Mouse (Mus musculus): ENCODE results near the gene Sbf1. TPM values are rescaled to one million over a fixed set of nuclear protein-coding genes. Genes with fewer than 3 reads are reported as not detected.

The Sbf1 gene
- polyA plus RNA-seq, 1 experiment from 2014 or later, result 30.0 TPM

DNA sequence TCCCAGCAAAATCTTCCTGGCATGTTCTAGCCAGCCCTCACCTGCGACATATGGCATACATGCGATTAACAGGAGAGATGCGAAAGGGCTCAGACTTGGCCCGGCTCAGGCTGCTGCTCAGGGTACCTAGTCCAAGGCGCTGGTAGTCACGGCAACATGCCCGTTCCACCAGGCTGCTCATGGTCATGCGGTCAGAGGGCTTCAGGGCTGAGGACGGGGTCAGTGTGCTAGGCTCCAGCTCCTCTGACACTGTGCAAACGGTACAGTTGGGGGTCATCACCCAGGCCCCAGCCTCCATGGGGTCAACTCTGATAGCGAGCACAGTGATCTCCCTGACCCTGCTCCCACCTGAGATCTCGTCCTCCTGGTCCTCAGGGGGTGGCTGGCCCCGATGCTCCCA is 14.9 kb downstream of the Sbf1 start:
- no peak overlapping the region for H3K4me3 ChIP-seq (replicated peaks; ENCODE audit: low read depth, low read length)
- H3K4me2 ChIP-seq (ENCODE audit: low read length), result no peak overlapping the region
- ATAC-seq (replicated peaks; ENCODE audit: low FRiP score, low read depth), result peak; percentile 71
- H3K4me1 ChIP-seq (replicated peaks; ENCODE audit: insufficient read depth, low read length), result no peaks in the 10 kb centered on the region
- TF ChIP-seq CTCF (IDR thresholded peaks at IDR 0.05; ENCODE audit: low read depth), result no peak
- H3K27ac ChIP-seq, result no peak overlapping the region
- H3K9ac ChIP-seq (ENCODE audit: low read depth, low read length), result no peak overlapping the region
- no peak for DNase-seq (ENCODE audit: low spot score)
- no peaks in the 10 kb centered on the region for H3K9me3 ChIP-seq (replicated peaks; ENCODE audit: low read length)
- WGBS, result 82% methylated on average over 13 of the region's 13 CpGs
- H3K27me3 ChIP-seq (ENCODE audit: insufficient read depth, low read length), result no peaks in the 10 kb centered on the region
- H3K36me3 ChIP-seq (ENCODE audit: insufficient read depth, low read length), result peaks cover 59% of the 10 kb centered on the region

DNA sequence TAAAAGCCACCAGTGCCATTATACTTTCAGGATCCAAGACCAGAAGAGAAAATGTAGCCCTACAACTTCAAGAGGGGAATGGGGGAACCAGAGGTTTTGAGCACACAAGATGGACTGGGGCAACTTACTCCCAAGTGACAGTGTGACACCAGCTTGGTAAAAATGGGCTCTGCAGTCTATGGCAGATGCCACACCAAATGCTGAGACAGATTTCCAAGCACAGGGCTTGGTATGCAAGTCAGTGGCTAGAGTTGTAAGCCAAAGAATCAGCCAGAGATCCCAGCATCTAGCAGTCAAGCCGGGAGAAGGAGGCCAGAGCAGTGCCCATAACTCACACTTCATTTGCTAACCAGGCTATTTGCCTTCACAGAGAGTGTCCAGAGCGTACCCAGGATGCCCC is 17.4 kb downstream of the Sbf1 start:
- Histone ChIP-seq H3K4me3 (replicated peaks; ENCODE audit: low read depth, low read length) (no peak overlapping the region), H3K36me3 (ENCODE audit: insufficient read depth, low read length) (peaks cover 65% of the 10 kb centered on the region), H3K9ac (ENCODE audit: low read depth, low read length) (no peak overlapping the region), H3K9me3 (replicated peaks; ENCODE audit: low read length) (no peaks in the 10 kb centered on the region), H3K27me3 (ENCODE audit: insufficient read depth, low read length) (no peaks in the 10 kb centered on the region), H3K27ac (no peak overlapping the region), H3K4me2 (ENCODE audit: low read length) (no peak overlapping the region), H3K4me1 (replicated peaks; ENCODE audit: insufficient read depth, low read length) (no peaks in the 10 kb centered on the region)
- WGBS, result 96% methylated on average over 2 of the region's 2 CpGs
- DNase-seq (ENCODE audit: low spot score) (no peak), ATAC-seq (replicated peaks; ENCODE audit: low FRiP score, low read depth) (no peak)
- no peak for TF ChIP-seq CTCF (IDR thresholded peaks at IDR 0.05; ENCODE audit: low read depth)

DNA sequence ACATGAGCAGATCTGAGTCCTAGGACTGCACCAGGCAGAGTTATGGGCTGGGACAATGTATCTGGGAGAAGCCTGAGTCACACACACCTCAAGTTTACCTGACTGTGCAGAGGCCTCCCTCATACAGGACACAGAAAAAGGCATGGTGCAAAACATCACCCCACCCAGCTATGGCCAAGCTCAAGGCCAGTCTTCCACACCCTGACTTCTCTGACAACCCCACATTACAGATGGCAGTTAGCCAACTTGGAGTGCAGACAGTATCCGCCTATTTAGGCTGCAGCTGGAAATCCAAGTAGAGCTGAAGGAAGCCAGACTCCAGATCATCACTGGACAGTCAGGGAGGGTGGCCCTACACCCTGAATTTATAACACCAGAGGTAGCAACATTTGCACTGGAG is 18.6 kb downstream of the Sbf1 start:
- no peaks in the 10 kb centered on the region for H3K9me3 ChIP-seq (replicated peaks; ENCODE audit: low read length)
- TF ChIP-seq CTCF (IDR thresholded peaks at IDR 0.05; ENCODE audit: low read depth), result no peak
- ATAC-seq (replicated peaks; ENCODE audit: low FRiP score, low read depth), result no peak

DNA sequence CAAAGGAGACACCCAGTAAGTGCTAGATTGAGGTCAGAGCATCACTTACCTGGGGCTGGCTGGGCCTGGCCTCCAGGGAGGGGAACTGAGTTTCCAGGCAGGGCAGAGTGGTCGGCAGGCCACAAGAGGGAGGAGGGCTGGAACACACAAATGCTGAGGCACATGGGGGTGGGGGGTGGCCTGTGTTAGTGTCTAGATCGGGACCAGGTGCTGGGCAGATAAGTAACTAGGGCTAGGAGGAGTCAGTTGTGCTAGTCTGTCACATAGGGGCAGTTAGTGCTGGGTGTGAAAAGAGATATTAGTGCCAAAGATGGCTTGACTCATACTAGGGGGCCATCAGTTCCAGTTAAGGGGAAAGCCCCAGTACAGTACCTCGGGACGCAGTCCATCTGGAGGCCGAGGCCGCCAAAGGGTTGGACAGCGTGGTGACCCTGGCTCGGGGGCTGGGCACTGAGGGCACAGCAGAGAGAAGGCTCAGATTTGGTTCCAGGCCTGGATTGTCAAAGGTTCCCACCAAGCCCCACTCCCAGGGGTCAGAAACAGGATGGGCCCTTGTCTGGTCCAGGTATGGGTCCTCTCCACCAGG is 19.4 kb downstream of the Sbf1 start:
- no peak overlapping the region for H3K4me3 ChIP-seq (replicated peaks; ENCODE audit: low read depth, low read length)
- ATAC-seq (replicated peaks; ENCODE audit: low FRiP score, low read depth) (no peak), DNase-seq (ENCODE audit: low spot score) (no peak)
- no peaks in the 10 kb centered on the region for H3K4me1 ChIP-seq (replicated peaks; ENCODE audit: insufficient read depth, low read length)
- H3K27ac ChIP-seq, result no peak overlapping the region
- 75% methylated on average over 8 of the region's 8 CpGs for WGBS
- H3K36me3 ChIP-seq (ENCODE audit: insufficient read depth, low read length), result peaks cover 63% of the 10 kb centered on the region
- H3K27me3 ChIP-seq (ENCODE audit: insufficient read depth, low read length), result no peaks in the 10 kb centered on the region
- H3K9ac ChIP-seq (ENCODE audit: low read depth, low read length), result no peak overlapping the region
- no peak overlapping the region for H3K4me2 ChIP-seq (ENCODE audit: low read length)
- H3K9me3 ChIP-seq (replicated peaks; ENCODE audit: low read length), result no peaks in the 10 kb centered on the region
- no peak for TF ChIP-seq CTCF (IDR thresholded peaks at IDR 0.05; ENCODE audit: low read depth)

More for the DNA sequence above, 18.6 kb downstream of the Sbf1 start:
- Histone ChIP-seq H3K4me2 (ENCODE audit: low read length) (no peak overlapping the region), H3K4me3 (replicated peaks; ENCODE audit: low read depth, low read length) (no peak overlapping the region), H3K4me1 (replicated peaks; ENCODE audit: insufficient read depth, low read length) (no peaks in the 10 kb centered on the region), H3K27me3 (ENCODE audit: insufficient read depth, low read length) (no peaks in the 10 kb centered on the region), H3K27ac (no peak overlapping the region), H3K9ac (ENCODE audit: low read depth, low read length) (no peak overlapping the region), H3K36me3 (ENCODE audit: insufficient read depth, low read length) (peaks cover 63% of the 10 kb centered on the region)
- 60% methylated on average over 1 of the region's 1 CpGs for WGBS
- peak; percentile 21 for DNase-seq (ENCODE audit: low spot score)

DNA sequence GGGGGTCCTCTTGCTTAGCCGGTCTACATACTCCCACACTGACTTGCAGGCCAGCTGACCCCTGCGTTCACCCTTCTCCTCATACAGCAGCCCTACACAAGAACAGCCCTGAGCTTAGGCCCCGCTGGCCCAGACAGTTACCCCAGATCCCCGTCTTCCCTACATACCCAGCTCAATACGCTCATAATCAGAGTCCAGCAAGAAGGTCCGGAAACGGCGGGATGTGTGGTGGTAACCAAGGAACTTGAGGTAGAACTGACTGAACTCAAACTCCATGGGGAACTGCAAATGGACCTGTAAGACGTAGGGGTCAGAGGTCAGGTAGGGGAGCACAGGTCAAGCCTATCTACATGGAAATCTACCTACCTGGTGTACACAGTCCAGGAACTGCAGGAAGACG is 21.3 kb downstream of the Sbf1 start:
- Histone ChIP-seq H3K9ac (ENCODE audit: low read depth, low read length) (no peak overlapping the region), H3K4me2 (ENCODE audit: low read length) (no peak overlapping the region), H3K27me3 (ENCODE audit: insufficient read depth, low read length) (no peaks in the 10 kb centered on the region), H3K9me3 (replicated peaks; ENCODE audit: low read length) (no peaks in the 10 kb centered on the region), H3K27ac (no peak overlapping the region), H3K36me3 (ENCODE audit: insufficient read depth, low read length) (peaks cover 60% of the 10 kb centered on the region), H3K4me1 (replicated peaks; ENCODE audit: insufficient read depth, low read length) (no peaks in the 10 kb centered on the region), H3K4me3 (replicated peaks; ENCODE audit: low read depth, low read length) (no peak overlapping the region)
- DNase-seq (ENCODE audit: low spot score) (no peak), ATAC-seq (replicated peaks; ENCODE audit: low FRiP score, low read depth) (0 out of 2 replicates have a peak, but pooled peaks have one; percentile 10)
- no peak for TF ChIP-seq CTCF (IDR thresholded peaks at IDR 0.05; ENCODE audit: low read depth)
- 93% methylated on average over 10 of the region's 10 CpGs for WGBS

DNA sequence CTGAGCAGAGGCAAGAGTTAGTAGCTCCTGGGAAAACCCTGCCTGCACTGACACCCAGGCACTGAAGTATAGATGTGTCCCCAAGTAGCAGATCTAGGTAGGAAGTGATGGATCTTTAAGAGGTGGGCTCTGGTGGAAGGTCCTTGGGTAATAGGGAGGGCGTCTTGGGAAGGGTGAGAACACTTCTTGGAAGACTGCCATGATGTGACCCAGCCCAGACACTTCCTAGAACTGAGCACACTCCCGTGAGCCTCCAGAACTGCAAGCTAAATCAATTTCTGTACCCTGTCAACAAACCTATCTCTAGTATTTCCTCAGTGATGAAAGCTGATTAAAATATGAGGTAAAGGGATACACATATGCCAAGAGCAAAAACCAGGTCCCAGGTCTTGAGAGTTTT is 22.3 kb downstream of the Sbf1 start:
- ATAC-seq (replicated peaks; ENCODE audit: low FRiP score, low read depth), result no peak
- Histone ChIP-seq H3K4me3 (replicated peaks; ENCODE audit: low read depth, low read length) (no peak overlapping the region), H3K9ac (ENCODE audit: low read depth, low read length) (no peak overlapping the region), H3K36me3 (ENCODE audit: insufficient read depth, low read length) (peaks cover 70% of the 10 kb centered on the region), H3K4me2 (ENCODE audit: low read length) (no peak overlapping the region), H3K4me1 (replicated peaks; ENCODE audit: insufficient read depth, low read length) (no peaks in the 10 kb centered on the region), H3K27me3 (ENCODE audit: insufficient read depth, low read length) (no peaks in the 10 kb centered on the region), H3K27ac (no peak overlapping the region), H3K9me3 (replicated peaks; ENCODE audit: low read length) (no peaks in the 10 kb centered on the region)
- 51% methylated on average over 2 of the region's 2 CpGs for whole genome bisulfite sequencing
- no peak for TF ChIP-seq CTCF (IDR thresholded peaks at IDR 0.05; ENCODE audit: low read depth)
- no peak for DNase-seq (ENCODE audit: low spot score)

DNA sequence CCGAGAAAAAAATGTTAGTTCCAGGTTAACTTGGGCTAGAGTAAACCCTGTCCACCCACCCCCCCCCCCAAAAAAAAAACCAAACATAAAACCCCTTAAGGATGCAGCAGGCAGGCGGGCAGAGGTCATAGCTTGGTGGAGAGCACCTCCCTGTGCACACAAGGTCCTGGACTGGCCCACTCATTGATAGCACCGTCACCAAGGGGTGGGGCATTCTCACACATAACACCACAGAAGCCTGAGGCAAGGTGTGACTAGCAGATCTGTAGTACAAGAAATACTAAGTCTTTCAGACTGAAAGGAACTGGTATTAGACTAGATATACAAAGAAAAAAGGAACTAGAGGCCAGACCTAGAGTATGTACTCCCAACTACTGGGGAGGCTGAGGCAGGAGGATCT is 23.6 kb downstream of the Sbf1 start:
- H3K27ac ChIP-seq, result no peak overlapping the region
- H3K4me1 ChIP-seq (replicated peaks; ENCODE audit: insufficient read depth, low read length), result no peaks in the 10 kb centered on the region
- ATAC-seq (replicated peaks; ENCODE audit: low FRiP score, low read depth) (no peak), DNase-seq (ENCODE audit: low spot score) (no peak)
- H3K9me3 ChIP-seq (replicated peaks; ENCODE audit: low read length), result no peaks in the 10 kb centered on the region
- no peaks in the 10 kb centered on the region for H3K27me3 ChIP-seq (ENCODE audit: insufficient read depth, low read length)
- H3K4me3 ChIP-seq (replicated peaks; ENCODE audit: low read depth, low read length), result no peak overlapping the region
- TF ChIP-seq CTCF (IDR thresholded peaks at IDR 0.05; ENCODE audit: low read depth), result no peak
- H3K9ac ChIP-seq (ENCODE audit: low read depth, low read length), result no peak overlapping the region
- 83% methylated on average over 3 of the region's 3 CpGs for WGBS
- peaks cover 79% of the 10 kb centered on the region for H3K36me3 ChIP-seq (ENCODE audit: insufficient read depth, low read length)
- no peak overlapping the region for H3K4me2 ChIP-seq (ENCODE audit: low read length)

All from kidney, postnatal 0 days (tissue).